ENCODE assay signal across 10 mouse cellular contexts in genomic region chr10:7867666-7868030, GRCm38 (mm10). TPM values are rescaled to one million over a fixed set of nuclear protein-coding genes. Genes with fewer than 3 reads are reported as not detected.
DNase-seq lines count a peak whose midpoint lies in the region; ATAC-seq lines count a peak whose summit lies in the region.
"Had no signal": no experiment of that assay in that cellular context is flagged by ENCODE, and none has a peak within 500 bp of the region (broad histone marks: within the 10 kb centered on the region; RNA-seq: fewer than 3 reads in every experiment).

No protein-coding gene starts in this region.

- DNase-seq in heart, postnatal 36 days = no peak
- DNase-seq in embryonic facial prominence, embryonic 11.5 days (ENCODE audit: low spot score) = no peak
- no peak for DNase-seq in left cerebral cortex, postnatal 25 days (ENCODE audit: low spot score in 2 of 2)
- no peak for DNase-seq in layer of hippocampus, adult 11-12 months (ENCODE audit: low spot score)
- DNase-seq in gastrocnemius, adult 8-10 months (ENCODE audit: low spot score in 2 of 2) = no peak
- DNase-seq: spleen, adult 18-20 months had no signal

- H3K9ac ChIP-seq in heart, embryonic 14.5 days (ENCODE audit: low read length) = peak overlapping the region; percentile 51
- H3K9ac ChIP-seq in embryonic facial prominence, embryonic 11.5 days (replicated peaks; ENCODE audit: low read length) = peak overlapping the region; percentile 46
- H3K9ac ChIP-seq in hindbrain, embryonic 15.5 days = peak overlapping the region; percentile 34; the same call in 1 of the 2 replicates
- H3K9ac ChIP-seq in midbrain, embryonic 13.5 days (replicated peaks) = peak overlapping the region; percentile 63

- H3K4me1 ChIP-seq in heart, embryonic 14.5 days (ENCODE audit: control insufficient read depth in 2 of 2, insufficient read depth in 2 of 2, low read length in 2 of 2) = peaks cover 4 to 10% of the 10 kb centered on the region in 2 experiments
- H3K4me1 ChIP-seq in embryonic facial prominence, embryonic 11.5 days (ENCODE audit: control insufficient read depth, insufficient read depth, low read length) = no peaks in the 10 kb centered on the region; the same call in 1 of the 2 replicates
- H3K4me1 ChIP-seq in hindbrain, embryonic 15.5 days (replicated peaks) = peaks cover 7% of the 10 kb centered on the region
- H3K4me1 ChIP-seq in midbrain, embryonic 13.5 days (replicated peaks) = peaks cover 9% of the 10 kb centered on the region

- ATAC-seq in heart, embryonic 14.5 days (ENCODE audit: insufficient number of reproducible peaks, insufficient read depth, low FRiP score, low read depth) = no peak
- no peak for ATAC-seq in embryonic facial prominence, embryonic 11.5 days (replicated peaks; ENCODE audit: insufficient number of reproducible peaks, low FRiP score, low TSS enrichment, low read depth)
- ATAC-seq in hindbrain, embryonic 15.5 days (ENCODE audit: low FRiP score, low read depth) = no peak
- peak; percentile 24 for ATAC-seq in midbrain, embryonic 13.5 days

- H3K27me3 ChIP-seq in heart, embryonic 14.5 days (ENCODE audit: control insufficient read depth, insufficient read depth, low read length) = peaks cover 15% of the 10 kb centered on the region
- peaks cover 12% of the 10 kb centered on the region; the same call in 1 of the 2 replicates for H3K27me3 ChIP-seq in embryonic facial prominence, embryonic 11.5 days (ENCODE audit: control insufficient read depth, insufficient read depth, low read length)
- peaks cover 7% of the 10 kb centered on the region for H3K27me3 ChIP-seq in hindbrain, embryonic 15.5 days
- peaks cover 27% of the 10 kb centered on the region for H3K27me3 ChIP-seq in midbrain, embryonic 13.5 days
- H3K27me3 ChIP-seq: CH12.LX had no signal

- peak overlapping the region; percentile 41 to 47 for H3K4me3 ChIP-seq in heart, embryonic 14.5 days (ENCODE audit: control insufficient read depth in 1 of 2, insufficient read depth in 1 of 2, low read depth in 1 of 2, low read length in 2 of 2)
- peak overlapping the region; percentile 26 for H3K4me3 ChIP-seq in embryonic facial prominence, embryonic 11.5 days (ENCODE audit: low read depth, low read length)
- H3K4me3 ChIP-seq in hindbrain, embryonic 15.5 days = peak overlapping the region; percentile 33
- peak overlapping the region; percentile 44 for H3K4me3 ChIP-seq in midbrain, embryonic 13.5 days (replicated peaks)

- no peaks in the 10 kb centered on the region for H3K36me3 ChIP-seq in heart, embryonic 14.5 days (ENCODE audit: control insufficient read depth, insufficient read depth, low read length)
- H3K36me3 ChIP-seq in embryonic facial prominence, embryonic 11.5 days (replicated peaks; ENCODE audit: control insufficient read depth, insufficient read depth, low read depth, low read length) = no peaks in the 10 kb centered on the region
- no peaks in the 10 kb centered on the region for H3K36me3 ChIP-seq in hindbrain, embryonic 15.5 days
- H3K36me3 ChIP-seq in midbrain, embryonic 13.5 days = no peaks in the 10 kb centered on the region

- no peak overlapping the region for H3K27ac ChIP-seq in heart, embryonic 14.5 days (replicated peaks in 1 of 2; ENCODE audit: control insufficient read depth in 1 of 2, insufficient read depth in 1 of 2, low read depth in 2 of 2, low read length in 2 of 2)
- no peak overlapping the region for H3K27ac ChIP-seq in embryonic facial prominence, embryonic 11.5 days (replicated peaks; ENCODE audit: low read depth, low read length)
- H3K27ac ChIP-seq in hindbrain, embryonic 15.5 days (replicated peaks) = no peak overlapping the region
- no peak overlapping the region for H3K27ac ChIP-seq in midbrain, embryonic 13.5 days

- intact Hi-C loops in heart, postnatal 36 days (cut with DNase I) = no loop called here
- intact Hi-C loops in left cerebral cortex, postnatal 25 days (cut with DNase I) = no loop called here

- 14% methylated on average over 21 of the region's 21 CpGs for WGBS in heart, embryonic 14.5 days
- WGBS in embryonic facial prominence, embryonic 11.5 days = 20% methylated on average over 21 of the region's 21 CpGs
- 25% methylated on average over 21 of the region's 21 CpGs for WGBS in hindbrain, embryonic 15.5 days
- 25% methylated on average over 21 of the region's 21 CpGs for WGBS in midbrain, embryonic 13.5 days

- peak overlapping the region; percentile 76 for H3K4me2 ChIP-seq in heart, embryonic 14.5 days (ENCODE audit: low read length)
- peak overlapping the region; percentile 69 for H3K4me2 ChIP-seq in embryonic facial prominence, embryonic 11.5 days (ENCODE audit: low read depth, low read length)
- H3K4me2 ChIP-seq in hindbrain, embryonic 15.5 days = peak overlapping the region; percentile 64
- peak overlapping the region; percentile 79 for H3K4me2 ChIP-seq in midbrain, embryonic 13.5 days (replicated peaks)

- H3K9me3 ChIP-seq in heart, embryonic 14.5 days (ENCODE audit: control insufficient read depth, low read length) = no peaks in the 10 kb centered on the region
- no peaks in the 10 kb centered on the region for H3K9me3 ChIP-seq in embryonic facial prominence, embryonic 11.5 days (replicated peaks; ENCODE audit: control insufficient read depth, low read length)
- no peaks in the 10 kb centered on the region for H3K9me3 ChIP-seq in hindbrain, embryonic 15.5 days
- H3K9me3 ChIP-seq in midbrain, embryonic 13.5 days = no peaks in the 10 kb centered on the region

RNA-seq across cellular contexts. Expression of gene Zc3h12d, which starts 35.4 kb away (rescaled TPM):
- polyA plus RNA-seq in heart, embryonic 14.5 days (2014; fragmentation: Nextera tagmentation; extraction: Ambion mirVana) = 0.14 and 0.18 TPM in 2 replicates
- total RNA-seq in heart, postnatal 36 days (2021) = under 1 TPM; 0.38 to 0.42 TPM
- polyA plus RNA-seq in embryonic facial prominence, embryonic 11.5 days (2014; fragmentation: Nextera tagmentation; extraction: Ambion mirVana) = 0.07 and 0.08 TPM in 2 replicates
- polyA plus RNA-seq in hindbrain, embryonic 15.5 days (2015; fragmentation: Nextera tagmentation; extraction: Ambion mirVana) = 0.21 and 0.22 TPM in 2 replicates
- 0.08 and 0.10 TPM in 2 replicates for polyA plus RNA-seq in midbrain, embryonic 13.5 days (2015; fragmentation: Nextera tagmentation; extraction: Ambion mirVana)
- total RNA-seq in left cerebral cortex, postnatal 25 days (2021) = under 1 TPM; 0.11 to 0.14 TPM
- under 1 TPM in 1 of 4 experiments, not detected in 3; 0.07 TPM for total RNA-seq in gastrocnemius, adult 8-10 months (2022)
